Mouse (Mus musculus) adrenal gland, postnatal 10 days (tissue): ENCODE data around the gene Pfkfb4. TPM values are rescaled to one million over a fixed set of nuclear protein-coding genes. Genes with fewer than 3 reads are reported as not detected.

ENCODE experiments used
- DNase-seq: peaks from one replicate; pipeline ENCODE4 v3.0.0; 2021; ENCODE audit warnings: mixed read lengths
- long read RNA-seq, 2 experiments: library from polyadenylated mRNA; stranded (forward); transcript quantifications; one replicate each; pipeline ENCODE4 v2.0.0; 2021
- total RNA-seq, 2 experiments: library from RNA; stranded (reverse); gene quantifications; 2 replicates each; pipeline ENCODE4 v1.2.3; 2021

The Pfkfb4 gene
- total RNA-seq, result 1 to 10 TPM; 3.2 to 8.1 TPM
- long read RNA-seq, experiment 1, partial matches to known transcripts, result 1 of 11 reads
- long read RNA-seq, experiment 1, other reads (novel, unspliced or antisense), result 7 of 11 reads
- long read RNA-seq, experiment 2, partial matches to known transcripts, result 0 of 6 reads
- long read RNA-seq, experiment 2, other reads (novel, unspliced or antisense), result 5 of 6 reads

- peak; percentile 96 for DNase-seq
These were observed at the start of gene Pfkfb4 for GRCm38 (mm10) chr9:108991428-108992084. Gene Pfkfb4, plus strand, starts transcription at chr9:108991778.

GRCm38 (mm10) chr9:108945111-108945510 is 46.5 kb upstream of the Pfkfb4 start:
- no peak for DNase-seq

- DNase-seq, result no peak
These were observed 46.0 kb upstream of the Pfkfb4 start for GRCm38 (mm10) chr9:108945608-108946007.

- peak; percentile 55 for DNase-seq
These were observed 42.2 kb upstream of the Pfkfb4 start for GRCm38 (mm10) chr9:108949231-108949966.

GRCm38 (mm10) chr9:108949967-108950728 is 41.4 kb upstream of the Pfkfb4 start:
- no peak for DNase-seq

- no peak for DNase-seq
These were observed 38.4 kb upstream of the Pfkfb4 start, which contains the start of gene Col7a1 for GRCm38 (mm10) chr9:108953081-108953636. Gene Col7a1, plus strand, starts transcription at chr9:108953586.

GRCm38 (mm10) chr9:108955241-108955640 is 36.3 kb upstream of the Pfkfb4 start:
- DNase-seq, result no peak

- DNase-seq, result no peak
These were observed 35.7 kb upstream of the Pfkfb4 start for GRCm38 (mm10) chr9:108955846-108956245.

- no peak for DNase-seq
These were observed 28.0 kb upstream of the Pfkfb4 start for GRCm38 (mm10) chr9:108963577-108963976.

GRCm38 (mm10) chr9:108964338-108964737 is 27.2 kb upstream of the Pfkfb4 start:
- no peak for DNase-seq

- no peak for DNase-seq
These were observed 21.0 kb upstream of the Pfkfb4 start for GRCm38 (mm10) chr9:108970623-108971022.

- DNase-seq, result no peak
These were observed 15.1 kb upstream of the Pfkfb4 start for GRCm38 (mm10) chr9:108976483-108976882.

- DNase-seq, result no peak
These were observed 13.6 kb upstream of the Pfkfb4 start for GRCm38 (mm10) chr9:108977966-108978365.

- DNase-seq, result peak; percentile 50
These were observed 9.1 kb upstream of the Pfkfb4 start for GRCm38 (mm10) chr9:108982498-108982897.

GRCm38 (mm10) chr9:108983209-108983608 is 8.4 kb upstream of the Pfkfb4 start:
- no peak for DNase-seq

GRCm38 (mm10) chr9:108985710-108986109 is 5.9 kb upstream of the Pfkfb4 start, which contains the start of gene Ucn2:
Gene Ucn2, plus strand, starts transcription at chr9:108986010.
- DNase-seq, result no peak

- DNase-seq, result peak; percentile 50
These were observed 3.8 kb upstream of the Pfkfb4 start for GRCm38 (mm10) chr9:108987704-108988350.

- peak; percentile 28 for DNase-seq
These were observed 1.6 kb upstream of the Pfkfb4 start for GRCm38 (mm10) chr9:108989802-108990461.

- DNase-seq, result no peak
These were observed 1.1 kb upstream of the Pfkfb4 start for GRCm38 (mm10) chr9:108990462-108990820.

GRCm38 (mm10) chr9:108992085-108992469 is 499 bp downstream of the Pfkfb4 start:
- no peak for DNase-seq
